Mouse (Mus musculus): Measurements from ENCODE around the gene Trim40. TPM values are rescaled to one million over a fixed set of nuclear protein-coding genes. Genes with fewer than 3 reads are reported as not detected.

Trim40 gene
- polyA plus RNA-seq, 1 experiment = not detected

GRCm38 (mm10) chr17:36869955-36870810, 19.7 kb downstream of the Trim40 start:
- peaks cover 78% of the 10 kb centered on the region for H3K4me1 ChIP-seq (ENCODE audit: control insufficient read depth)
- TF ChIP-seq GATA1 (IDR thresholded peaks at IDR 0.05; ENCODE audit: low read length) (no peak), TAL1 (IDR thresholded peaks at IDR 0.05; ENCODE audit: low read length) (no peak)
- peaks cover 57% of the 10 kb centered on the region for H3K36me3 ChIP-seq (ENCODE audit: control insufficient read depth)
- no peaks in the 10 kb centered on the region for H3K9me3 ChIP-seq (ENCODE audit: control insufficient read depth, low read length)
- H3K4me3 ChIP-seq (replicated peaks) = peak overlapping the region; percentile 79
- H3K27me3 ChIP-seq (ENCODE audit: control insufficient read depth) = peaks cover 22% of the 10 kb centered on the region

GRCm38 (mm10) chr17:36869284-36869954, 20.5 kb downstream of the Trim40 start, which contains the start of gene Trim10:
Trim10 (plus strand) TSS chr17:36869574.
- Histone ChIP-seq H3K4me3 (replicated peaks) (peak within 1 kb of the TSS; percentile 79), H3K27me3 (ENCODE audit: control insufficient read depth) (peaks cover 30% of the 10 kb centered on the region), H3K36me3 (ENCODE audit: control insufficient read depth) (peaks cover 49% of the 10 kb centered on the region), H3K4me1 (ENCODE audit: control insufficient read depth) (peaks cover 78% of the 10 kb centered on the region), H3K9me3 (ENCODE audit: control insufficient read depth, low read length) (no peaks in the 10 kb centered on the region)
- TF ChIP-seq TAL1 (IDR thresholded peaks at IDR 0.05; ENCODE audit: low read length) (peak; percentile 99), GATA1 (IDR thresholded peaks at IDR 0.05; ENCODE audit: low read length) (peak; percentile 99)

- Histone ChIP-seq H3K9me3 (ENCODE audit: control insufficient read depth, low read length) (no peaks in the 10 kb centered on the region), H3K4me1 (ENCODE audit: control insufficient read depth) (peaks cover 78% of the 10 kb centered on the region), H3K27me3 (ENCODE audit: control insufficient read depth) (peaks cover 36% of the 10 kb centered on the region), H3K36me3 (ENCODE audit: control insufficient read depth) (peaks cover 43% of the 10 kb centered on the region), H3K4me3 (replicated peaks) (peak overlapping the region; percentile 79)
- no peak for TF ChIP-seq TAL1 (IDR thresholded peaks at IDR 0.05; ENCODE audit: low read length)
Observed at GRCm38 (mm10) chr17:36868836-36869235, 21.1 kb downstream of the Trim40 start.

- H3K4me1 ChIP-seq (ENCODE audit: control insufficient read depth) = peaks cover 64% of the 10 kb centered on the region
- no peak for TF ChIP-seq GATA1 (IDR thresholded peaks at IDR 0.05; ENCODE audit: low read length)
- TF ChIP-seq TAL1 (IDR thresholded peaks at IDR 0.05; ENCODE audit: low read length) = no peak
- H3K4me3 ChIP-seq (replicated peaks) = peak within 1 kb of the TSS; percentile 64
- no peaks in the 10 kb centered on the region for H3K9me3 ChIP-seq (ENCODE audit: control insufficient read depth, low read length)
- peaks cover 55% of the 10 kb centered on the region for H3K27me3 ChIP-seq (ENCODE audit: control insufficient read depth)
- H3K36me3 ChIP-seq (ENCODE audit: control insufficient read depth) = peaks cover 25% of the 10 kb centered on the region
Observed at GRCm38 (mm10) chr17:36866719-36867527, 23.0 kb downstream of the Trim40 start, which contains the start of gene Trim15. Trim15 (minus strand) TSS chr17:36867210.

GRCm38 (mm10) chr17:36861680-36862079, 28.2 kb downstream of the Trim40 start:
- Histone ChIP-seq H3K27me3 (ENCODE audit: control insufficient read depth) (peaks cover 60% of the 10 kb centered on the region), H3K4me3 (replicated peaks) (no peak overlapping the region), H3K36me3 (ENCODE audit: control insufficient read depth) (peaks cover 23% of the 10 kb centered on the region), H3K4me1 (ENCODE audit: control insufficient read depth) (peaks cover 31% of the 10 kb centered on the region), H3K9me3 (ENCODE audit: control insufficient read depth, low read length) (no peaks in the 10 kb centered on the region)
- TF ChIP-seq GATA1 (IDR thresholded peaks at IDR 0.05; ENCODE audit: low read length) = no peak
- no peak for TF ChIP-seq TAL1 (IDR thresholded peaks at IDR 0.05; ENCODE audit: low read length)

- Histone ChIP-seq H3K36me3 (ENCODE audit: control insufficient read depth) (peaks cover 44% of the 10 kb centered on the region), H3K27me3 (ENCODE audit: control insufficient read depth) (peaks cover 25% of the 10 kb centered on the region), H3K4me3 (replicated peaks) (no peak overlapping the region), H3K4me1 (ENCODE audit: control insufficient read depth) (peaks cover 8% of the 10 kb centered on the region), H3K9me3 (ENCODE audit: control insufficient read depth, low read length) (no peaks in the 10 kb centered on the region)
- TF ChIP-seq TAL1 (IDR thresholded peaks at IDR 0.05; ENCODE audit: low read length) (no peak), GATA1 (IDR thresholded peaks at IDR 0.05; ENCODE audit: low read length) (no peak)
Observed at GRCm38 (mm10) chr17:36858181-36858580, 31.7 kb downstream of the Trim40 start.

- TF ChIP-seq TAL1 (IDR thresholded peaks at IDR 0.05; ENCODE audit: low read length) (no peak), GATA1 (IDR thresholded peaks at IDR 0.05; ENCODE audit: low read length) (no peak)
- Histone ChIP-seq H3K27me3 (ENCODE audit: control insufficient read depth) (peaks cover 6% of the 10 kb centered on the region), H3K36me3 (ENCODE audit: control insufficient read depth) (peaks cover 60% of the 10 kb centered on the region), H3K9me3 (ENCODE audit: control insufficient read depth, low read length) (no peaks in the 10 kb centered on the region), H3K4me3 (replicated peaks) (no peak overlapping the region), H3K4me1 (ENCODE audit: control insufficient read depth) (peaks cover 10% of the 10 kb centered on the region)
Observed at GRCm38 (mm10) chr17:36856236-36856635, 33.7 kb downstream of the Trim40 start.

- TF ChIP-seq GATA1 (IDR thresholded peaks at IDR 0.05; ENCODE audit: low read length) = no peak
- no peak for TF ChIP-seq TAL1 (IDR thresholded peaks at IDR 0.05; ENCODE audit: low read length)
- no peaks in the 10 kb centered on the region; the same call in 1 of the 2 replicates for H3K27me3 ChIP-seq (ENCODE audit: control insufficient read depth)
- peaks cover 17% of the 10 kb centered on the region for H3K4me1 ChIP-seq (ENCODE audit: control insufficient read depth)
- no peaks in the 10 kb centered on the region for H3K9me3 ChIP-seq (ENCODE audit: control insufficient read depth, low read length)
- H3K4me3 ChIP-seq (replicated peaks) = no peak overlapping the region
- peaks cover 67% of the 10 kb centered on the region for H3K36me3 ChIP-seq (ENCODE audit: control insufficient read depth)
Observed at GRCm38 (mm10) chr17:36855484-36855883, 34.4 kb downstream of the Trim40 start.
